8 mouse cellular contexts compared by ENCODE assay signal in genomic region chr2:166432948-166433654, GRCm38 (mm10).
DNase-seq lines count a peak whose midpoint lies in the region; ATAC-seq lines count a peak whose summit lies in the region.
"Had no signal": no experiment of that assay in that cellular context is flagged by ENCODE, and none has a peak within 500 bp of the region (broad histone marks: within the 10 kb centered on the region; RNA-seq: fewer than 3 reads in every experiment).

No protein-coding gene starts in this region.

- peaks cover 50% of the 10 kb centered on the region for H3K4me1 ChIP-seq in heart, embryonic 15.5 days (replicated peaks)
- peaks cover 37% of the 10 kb centered on the region for H3K4me1 ChIP-seq in neural tube, embryonic 15.5 days
- peaks cover 33% of the 10 kb centered on the region for H3K4me1 ChIP-seq in intestine, embryonic 15.5 days (replicated peaks)

- intact Hi-C loops in heart, postnatal 10 days (cut with DNase I) = loop anchor here (5.0 kb wide), 1 partner anchor 346 kb away; no protein-coding TSS in a partner anchor

- DNase-seq in heart, postnatal 10 days = no peak
- DNase-seq in neural tube, embryonic 10.5 days (ENCODE audit: extremely low spot score, low spot score) = no peak
- DNase-seq in telencephalon, adult 2 months (ENCODE audit: low read depth, low spot score) = peak; percentile 86
- DNase-seq in ovary, adult 18-20 months (ENCODE audit: low spot score) = no peak
- DNase-seq: thymus, postnatal 14 days had no signal

- H3K4me3 ChIP-seq in heart, embryonic 15.5 days = no peak overlapping the region
- H3K4me3 ChIP-seq in neural tube, embryonic 15.5 days (replicated peaks) = no peak overlapping the region
- no peak overlapping the region for H3K4me3 ChIP-seq in intestine, embryonic 15.5 days (replicated peaks)

- peak overlapping the region; percentile 58 for H3K27ac ChIP-seq in heart, embryonic 15.5 days
- peak overlapping the region; percentile 37; the same call in 1 of the 2 replicates for H3K27ac ChIP-seq in neural tube, embryonic 15.5 days (replicated peaks)
- peak overlapping the region; percentile 51 for H3K27ac ChIP-seq in intestine, embryonic 15.5 days

- no peak overlapping the region for H3K9ac ChIP-seq in heart, embryonic 15.5 days
- H3K9ac ChIP-seq in neural tube, embryonic 15.5 days (replicated peaks) = no peak overlapping the region
- no peak overlapping the region for H3K9ac ChIP-seq in intestine, embryonic 15.5 days

- WGBS in heart, embryonic 15.5 days = 62% methylated on average over 13 of the region's 13 CpGs
- 68% methylated on average over 13 of the region's 13 CpGs for WGBS in neural tube, embryonic 15.5 days
- 74% methylated on average over 13 of the region's 13 CpGs for WGBS in intestine, embryonic 15.5 days

- H3K36me3 ChIP-seq in heart, embryonic 15.5 days = no peaks in the 10 kb centered on the region
- H3K36me3 ChIP-seq in neural tube, embryonic 15.5 days = no peaks in the 10 kb centered on the region
- H3K36me3 ChIP-seq in intestine, embryonic 15.5 days = no peaks in the 10 kb centered on the region

- no peaks in the 10 kb centered on the region for H3K9me3 ChIP-seq in heart, embryonic 15.5 days (replicated peaks)
- no peaks in the 10 kb centered on the region for H3K9me3 ChIP-seq in neural tube, embryonic 15.5 days (replicated peaks)
- H3K9me3 ChIP-seq in intestine, embryonic 15.5 days = no peaks in the 10 kb centered on the region

- no peaks in the 10 kb centered on the region for H3K27me3 ChIP-seq in heart, embryonic 15.5 days
- H3K27me3 ChIP-seq in neural tube, embryonic 15.5 days (replicated peaks) = no peaks in the 10 kb centered on the region; the same call in 1 of the 2 replicates
- H3K27me3 ChIP-seq in intestine, embryonic 15.5 days (replicated peaks) = no peaks in the 10 kb centered on the region

- no peak for ATAC-seq in heart, embryonic 15.5 days (replicated peaks; ENCODE audit: insufficient number of reproducible peaks, insufficient read depth, low FRiP score, low read depth)
- no peak for ATAC-seq in neural tube, embryonic 15.5 days (ENCODE audit: low FRiP score)
- no peak for ATAC-seq in intestine, embryonic 15.5 days

- no peak overlapping the region for H3K4me2 ChIP-seq in heart, embryonic 15.5 days
- H3K4me2 ChIP-seq in neural tube, embryonic 15.5 days = no peak overlapping the region
- no peak overlapping the region for H3K4me2 ChIP-seq in intestine, embryonic 15.5 days (replicated peaks)
